Mouse (Mus musculus) liver, adult 2 months (tissue): ENCODE measurements around the gene S100pbp.

Source experiments
- CTCF ChIP-seq: fragments of 200-500 bp; IDR thresholded peaks from 2 replicates; pipeline ENCODE4 v1.5.1; 2011; ENCODE audit warnings: low read depth, low read length, control low read depth
- POLR2A ChIP-seq: fragments of 200-500 bp; IDR thresholded peaks from 2 replicates; pipeline ENCODE4 v1.6.1; 2011; ENCODE audit warnings: low read length, control low read depth; ENCODE audit not compliant: insufficient read depth; ENCODE audit errors: extremely low read depth

DNA sequence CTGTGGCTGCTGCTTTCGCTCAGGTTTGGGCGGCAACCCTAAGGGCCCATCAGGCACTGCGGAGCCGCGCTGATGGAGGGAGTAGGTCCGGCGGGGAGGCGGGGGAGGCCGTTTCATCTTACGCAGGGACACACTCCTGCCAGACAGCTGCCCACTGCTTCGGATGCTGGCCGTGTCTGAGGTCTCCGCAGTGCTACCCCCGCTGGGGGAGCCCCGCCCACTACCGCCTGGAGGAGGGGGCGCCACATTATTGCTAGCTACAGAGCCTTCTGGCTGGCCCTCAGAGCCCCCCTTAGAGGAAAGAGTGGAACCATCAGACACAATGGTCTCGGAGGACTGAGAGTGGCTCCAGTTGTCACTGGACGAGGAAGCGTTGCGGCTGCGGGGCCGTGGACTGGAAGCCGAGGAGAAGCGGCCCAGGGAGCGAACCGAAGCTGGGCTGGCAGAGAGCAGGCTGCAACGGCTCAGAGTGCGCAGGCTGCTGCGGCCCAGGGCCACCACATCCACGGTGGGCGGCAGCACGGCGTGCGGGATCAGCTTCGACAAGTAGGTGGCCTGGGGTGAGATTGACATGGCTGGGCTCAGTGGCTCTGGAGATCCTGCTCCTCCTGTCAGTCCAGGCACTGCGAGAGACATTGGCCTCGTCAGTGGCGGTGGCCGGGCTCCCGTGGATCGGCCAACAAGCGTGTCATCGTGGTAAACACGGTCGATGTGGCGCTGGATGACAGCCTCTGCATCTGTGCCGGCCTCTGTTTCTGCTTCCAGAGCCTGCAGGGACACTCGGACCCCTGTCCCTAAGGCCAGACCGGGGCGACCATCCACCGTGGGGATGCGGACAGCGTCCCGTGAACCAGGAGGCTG lies 34.1 kb upstream of the S100pbp start:
- TF ChIP-seq POLR2A, result no peak
- no peak for TF ChIP-seq CTCF
